12 mouse cellular contexts compared by ENCODE assay signal in genomic region chr8:127753793-127754565, GRCm38 (mm10).
A peak's percentile ranks its signal among the peaks of the same experiment; 100 is the strongest.
DNase-seq lines count a peak whose midpoint lies in the region; ATAC-seq and TF ChIP-seq lines count a peak whose summit lies in the region.
"Had no signal": no experiment of that assay in that cellular context is flagged by ENCODE, and none has a peak within 500 bp of the region (broad histone marks: within the 10 kb centered on the region; RNA-seq: fewer than 3 reads in every experiment).

No protein-coding gene starts in this region.

- DNase-seq in heart, adult 9 months (ENCODE audit: low spot score in 2 of 2) = peak; percentile 15 to 31
- no peak for DNase-seq in heart, embryonic 10.5 days (ENCODE audit: low spot score)
- DNase-seq in MN1 (ENCODE audit: low spot score) = peak; percentile 78
- peak; percentile 18 for DNase-seq in lung, postnatal 0 days (ENCODE audit: low spot score)
- DNase-seq in urinary bladder, postnatal 10 days (ENCODE audit: low spot score) = no peak
- DNase-seq: right cerebral cortex, adult 18-20 months had no signal

- H3K4me3 ChIP-seq in heart, embryonic 10.5 days = no peak overlapping the region
- H3K4me3 ChIP-seq in heart, embryonic 14.5 days (ENCODE audit: control insufficient read depth in 1 of 2, insufficient read depth in 1 of 2, low read depth in 1 of 2, low read length in 2 of 2) = no peak overlapping the region
- no peak overlapping the region for H3K4me3 ChIP-seq in lung, postnatal 0 days (ENCODE audit: low read depth, low read length)
- H3K4me3 ChIP-seq: embryonic facial prominence, embryonic 15.5 days; limb, embryonic 12.5 days had no signal

- WGBS in heart, embryonic 10.5 days = 87% methylated on average over 5 of the region's 5 CpGs
- 79% methylated on average over 5 of the region's 5 CpGs for WGBS in heart, embryonic 14.5 days
- 67% methylated on average over 5 of the region's 5 CpGs for WGBS in lung, postnatal 0 days

- H3K4me2 ChIP-seq in heart, embryonic 14.5 days (ENCODE audit: low read length) = no peak overlapping the region
- H3K4me2 ChIP-seq in lung, postnatal 0 days (replicated peaks; ENCODE audit: low read depth, low read length) = no peak overlapping the region
- H3K4me2 ChIP-seq: embryonic facial prominence, embryonic 15.5 days; limb, embryonic 12.5 days had no signal

- no peaks in the 10 kb centered on the region for H3K27me3 ChIP-seq in heart, embryonic 10.5 days (ENCODE audit: insufficient read depth, poor library complexity, severe bottlenecking)
- no peaks in the 10 kb centered on the region for H3K27me3 ChIP-seq in heart, embryonic 14.5 days (ENCODE audit: control insufficient read depth, insufficient read depth, low read length)
- no peaks in the 10 kb centered on the region for H3K27me3 ChIP-seq in lung, postnatal 0 days (replicated peaks; ENCODE audit: insufficient read depth, low read length)
- H3K27me3 ChIP-seq: embryonic facial prominence, embryonic 15.5 days; limb, embryonic 12.5 days had no signal

- no peaks in the 10 kb centered on the region for H3K36me3 ChIP-seq in heart, embryonic 10.5 days
- H3K36me3 ChIP-seq in heart, embryonic 14.5 days (ENCODE audit: control insufficient read depth, insufficient read depth, low read length) = no peaks in the 10 kb centered on the region
- H3K36me3 ChIP-seq in lung, postnatal 0 days (ENCODE audit: insufficient read depth, low read length) = no peaks in the 10 kb centered on the region
- H3K36me3 ChIP-seq: embryonic facial prominence, embryonic 15.5 days; G1E; limb, embryonic 12.5 days had no signal

- no peak overlapping the region for H3K9ac ChIP-seq in heart, embryonic 14.5 days (ENCODE audit: low read length)
- no peak overlapping the region for H3K9ac ChIP-seq in lung, postnatal 0 days (replicated peaks; ENCODE audit: low read depth)
- H3K9ac ChIP-seq: embryonic facial prominence, embryonic 15.5 days; limb, embryonic 12.5 days had no signal

- no peaks in the 10 kb centered on the region for H3K9me3 ChIP-seq in heart, embryonic 10.5 days
- H3K9me3 ChIP-seq in heart, embryonic 14.5 days (ENCODE audit: control insufficient read depth, low read length) = no peaks in the 10 kb centered on the region
- no peaks in the 10 kb centered on the region for H3K9me3 ChIP-seq in lung, postnatal 0 days (ENCODE audit: low read length)
- H3K9me3 ChIP-seq: embryonic facial prominence, embryonic 15.5 days; limb, embryonic 12.5 days had no signal

- ATAC-seq in heart, embryonic 14.5 days (ENCODE audit: insufficient number of reproducible peaks, insufficient read depth, low FRiP score, low read depth) = peak; percentile 31; the same call in 1 of the 2 replicates
- ATAC-seq in lung, postnatal 0 days = peak; percentile 40; the same call in 1 of the 2 replicates
- ATAC-seq in megakaryocyte progenitor cell, adult 5-6 weeks (replicated peaks; ENCODE audit: poor library complexity) = no peak
- ATAC-seq: inflammation-experienced regulatory T-cells, adult 6 months had no signal

- H3K4me1 ChIP-seq in heart, embryonic 10.5 days = 0 out of 2 replicates have a peak, but pooled peaks cover 3% of the 10 kb centered on the region
- peaks cover 0 to 2% of the 10 kb centered on the region in 2 experiments; a peak in 1 of 4 replicates for H3K4me1 ChIP-seq in heart, embryonic 14.5 days (ENCODE audit: control insufficient read depth in 2 of 2, insufficient read depth in 2 of 2, low read length in 2 of 2)
- no peaks in the 10 kb centered on the region for H3K4me1 ChIP-seq in lung, postnatal 0 days (ENCODE audit: insufficient read depth, low read depth, low read length)

- no peak for TF ChIP-seq CTCF in lung, postnatal 0 days (IDR thresholded peaks at IDR 0.05)

- no peak overlapping the region for H3K27ac ChIP-seq in heart, embryonic 10.5 days
- H3K27ac ChIP-seq in heart, embryonic 14.5 days (replicated peaks in 1 of 2; ENCODE audit: control insufficient read depth in 1 of 2, insufficient read depth in 1 of 2, low read depth in 2 of 2, low read length in 2 of 2) = no peak overlapping the region
- no peak overlapping the region for H3K27ac ChIP-seq in lung, postnatal 0 days (ENCODE audit: low read length)
- H3K27ac ChIP-seq: embryonic facial prominence, embryonic 15.5 days; limb, embryonic 12.5 days had no signal

- TF ChIP-seq EP300 in lung, postnatal 0 days (IDR thresholded peaks at IDR 0.05) = no peak

Comparison
In these comparisons a context has a peak if more than half of its experiments do, and no peak if none do; other contexts are left out.
1. DNase-seq: peak in heart, adult 9 months (2 of 2), MN1 (single experiment) and lung, postnatal 0 days (single experiment); none in heart, embryonic 10.5 days (single experiment) and urinary bladder, postnatal 10 days (single experiment).